Mouse (Mus musculus): ENCODE measurements around the gene Zfp511. TPM values are rescaled to one million over a fixed set of nuclear protein-coding genes. Genes with fewer than 3 reads are reported as not detected.

Zfp511 gene
- polyA plus RNA-seq, 1 experiment from 2014 or later, result 41.4 TPM

- Histone ChIP-seq H3K4me2 (peak within 1 kb of the TSS; percentile 59), H3K4me1 (replicated peaks) (peaks cover 14% of the 10 kb centered on the region; the same call in 1 of the 2 replicates), H3K27ac (no peak within 1 kb of the TSS), H3K4me3 (replicated peaks) (peak within 1 kb of the TSS; percentile 34), H3K27me3 (peaks cover 92% of the 10 kb centered on the region), H3K9me3 (no peaks in the 10 kb centered on the region), H3K36me3 (no peaks in the 10 kb centered on the region), H3K9ac (replicated peaks) (peak within 1 kb of the TSS; percentile 40)
- ATAC-seq (ENCODE audit: insufficient number of reproducible peaks, insufficient read depth, low FRiP score, low TSS enrichment, low read depth), result peak; percentile 24
- 1% methylated on average over 56 of the region's 56 CpGs for WGBS
These were observed 12.3 kb downstream of the Zfp511 start, which contains the start of gene Msx3 for GRCm38 (mm10) chr7:140048361-140049114. Gene Msx3, minus strand, starts transcription at chr7:140049089.

- H3K27me3 ChIP-seq, result peaks cover 89% of the 10 kb centered on the region
- peak overlapping the region; percentile 59 for H3K4me2 ChIP-seq
- peak overlapping the region; percentile 34 for H3K4me3 ChIP-seq (replicated peaks)
- H3K9ac ChIP-seq (replicated peaks), result peak overlapping the region; percentile 14; the same call in 1 of the 2 replicates
- no peaks in the 10 kb centered on the region for H3K36me3 ChIP-seq
- under 1% methylated on average over 34 of the region's 34 CpGs for WGBS
- H3K9me3 ChIP-seq, result no peaks in the 10 kb centered on the region
- peaks cover 14% of the 10 kb centered on the region; the same call in 1 of the 2 replicates for H3K4me1 ChIP-seq (replicated peaks)
- ATAC-seq (ENCODE audit: insufficient number of reproducible peaks, insufficient read depth, low FRiP score, low TSS enrichment, low read depth), result peak; percentile 54; the same call in 1 of the 2 replicates
- no peak overlapping the region for H3K27ac ChIP-seq
These were observed 13.0 kb downstream of the Zfp511 start for GRCm38 (mm10) chr7:140049115-140049689.

GRCm38 (mm10) chr7:140054124-140054523 lies 17.9 kb downstream of the Zfp511 start:
- no peaks in the 10 kb centered on the region for H3K36me3 ChIP-seq
- no peak overlapping the region for H3K4me2 ChIP-seq
- ATAC-seq (ENCODE audit: insufficient number of reproducible peaks, insufficient read depth, low FRiP score, low TSS enrichment, low read depth), result no peak
- no peak overlapping the region for H3K9ac ChIP-seq (replicated peaks)
- no peak overlapping the region for H3K27ac ChIP-seq
- WGBS, result 75% methylated on average over 4 of the region's 4 CpGs
- H3K27me3 ChIP-seq, result peaks cover 86% of the 10 kb centered on the region
- no peaks in the 10 kb centered on the region for H3K9me3 ChIP-seq
- H3K4me3 ChIP-seq (replicated peaks), result no peak overlapping the region
- H3K4me1 ChIP-seq (replicated peaks), result peaks cover 17% of the 10 kb centered on the region

GRCm38 (mm10) chr7:140057413-140058407 lies 21.5 kb downstream of the Zfp511 start:
- peaks cover 29% of the 10 kb centered on the region for H3K4me1 ChIP-seq (replicated peaks)
- H3K9me3 ChIP-seq, result no peaks in the 10 kb centered on the region
- no peaks in the 10 kb centered on the region for H3K36me3 ChIP-seq
- peaks cover 87% of the 10 kb centered on the region for H3K27me3 ChIP-seq
- peak overlapping the region; percentile 90 for H3K4me2 ChIP-seq
- no peak overlapping the region for H3K27ac ChIP-seq
- ATAC-seq (ENCODE audit: insufficient number of reproducible peaks, insufficient read depth, low FRiP score, low TSS enrichment, low read depth), result 0 out of 2 replicates have a peak, but pooled peaks have one; percentile 54
- WGBS, result 3% methylated on average over 53 of the region's 53 CpGs
- peak overlapping the region; percentile 49 for H3K4me3 ChIP-seq (replicated peaks)
- peak overlapping the region; percentile 69 for H3K9ac ChIP-seq (replicated peaks)

- Histone ChIP-seq H3K9ac (replicated peaks) (peak overlapping the region; percentile 69), H3K27me3 (peaks cover 90% of the 10 kb centered on the region), H3K4me2 (peak overlapping the region; percentile 90), H3K4me3 (replicated peaks) (peak overlapping the region; percentile 49), H3K27ac (no peak overlapping the region), H3K4me1 (replicated peaks) (peaks cover 29% of the 10 kb centered on the region), H3K9me3 (no peaks in the 10 kb centered on the region), H3K36me3 (no peaks in the 10 kb centered on the region)
- ATAC-seq (ENCODE audit: insufficient number of reproducible peaks, insufficient read depth, low FRiP score, low TSS enrichment, low read depth), result no peak
- 18% methylated on average over 7 of the region's 7 CpGs for WGBS
These were observed 22.3 kb downstream of the Zfp511 start for GRCm38 (mm10) chr7:140058528-140058927.

- ATAC-seq (ENCODE audit: insufficient number of reproducible peaks, insufficient read depth, low FRiP score, low TSS enrichment, low read depth), result no peak
- WGBS, result 42% methylated on average over 4 of the region's 4 CpGs
- Histone ChIP-seq H3K4me2 (no peak overlapping the region), H3K4me3 (replicated peaks) (no peak overlapping the region), H3K9ac (replicated peaks) (no peak overlapping the region), H3K27me3 (peaks cover 100% of the 10 kb centered on the region), H3K36me3 (no peaks in the 10 kb centered on the region), H3K9me3 (no peaks in the 10 kb centered on the region), H3K4me1 (replicated peaks) (peaks cover 29% of the 10 kb centered on the region), H3K27ac (no peak overlapping the region)
These were observed 23.4 kb downstream of the Zfp511 start for GRCm38 (mm10) chr7:140059601-140060000.

GRCm38 (mm10) chr7:140060936-140061831 lies 25.0 kb downstream of the Zfp511 start:
- H3K36me3 ChIP-seq, result no peaks in the 10 kb centered on the region
- 1% methylated on average over 47 of the region's 47 CpGs for WGBS
- peaks cover 98% of the 10 kb centered on the region for H3K27me3 ChIP-seq
- no peak overlapping the region for H3K27ac ChIP-seq
- H3K9me3 ChIP-seq, result no peaks in the 10 kb centered on the region
- peak overlapping the region; percentile 90 for H3K4me2 ChIP-seq
- H3K4me3 ChIP-seq (replicated peaks), result peak overlapping the region; percentile 45
- no peak for ATAC-seq (ENCODE audit: insufficient number of reproducible peaks, insufficient read depth, low FRiP score, low TSS enrichment, low read depth)
- peaks cover 29% of the 10 kb centered on the region for H3K4me1 ChIP-seq (replicated peaks)
- peak overlapping the region; percentile 53 for H3K9ac ChIP-seq (replicated peaks)

- peaks cover 29% of the 10 kb centered on the region for H3K4me1 ChIP-seq (replicated peaks)
These were observed 25.6 kb downstream of the Zfp511 start for GRCm38 (mm10) chr7:140061832-140062130.

GRCm38 (mm10) chr7:140062307-140062706 lies 26.1 kb downstream of the Zfp511 start:
- WGBS, result 21% methylated on average over 11 of the region's 11 CpGs
- H3K4me2 ChIP-seq, result 0 out of 2 replicates have a peak overlapping the region, but pooled peaks have one; percentile 90
- H3K9ac ChIP-seq (replicated peaks), result no peak overlapping the region
- peaks cover 29% of the 10 kb centered on the region for H3K4me1 ChIP-seq (replicated peaks)
- H3K36me3 ChIP-seq, result no peaks in the 10 kb centered on the region
- H3K27me3 ChIP-seq, result peaks cover 87% of the 10 kb centered on the region
- ATAC-seq (ENCODE audit: insufficient number of reproducible peaks, insufficient read depth, low FRiP score, low TSS enrichment, low read depth), result no peak
- H3K9me3 ChIP-seq, result no peaks in the 10 kb centered on the region
- H3K27ac ChIP-seq, result no peak overlapping the region
- no peak overlapping the region for H3K4me3 ChIP-seq (replicated peaks)

More at GRCm38 (mm10) chr7:140061832-140062130, 25.6 kb downstream of the Zfp511 start:
- H3K27ac ChIP-seq, result no peak overlapping the region
- H3K27me3 ChIP-seq, result peaks cover 92% of the 10 kb centered on the region
- no peaks in the 10 kb centered on the region for H3K9me3 ChIP-seq
- no peak overlapping the region for H3K9ac ChIP-seq (replicated peaks)
- WGBS, result 2% methylated on average over 6 of the region's 6 CpGs
- H3K4me2 ChIP-seq, result peak overlapping the region; percentile 90
- H3K36me3 ChIP-seq, result no peaks in the 10 kb centered on the region
- ATAC-seq (ENCODE audit: insufficient number of reproducible peaks, insufficient read depth, low FRiP score, low TSS enrichment, low read depth), result no peak
- H3K4me3 ChIP-seq (replicated peaks), result peak overlapping the region; percentile 45

GRCm38 (mm10) chr7:140063092-140063491 lies 26.9 kb downstream of the Zfp511 start:
- no peak for ATAC-seq (ENCODE audit: insufficient number of reproducible peaks, insufficient read depth, low FRiP score, low TSS enrichment, low read depth)
- no peak overlapping the region for H3K27ac ChIP-seq
- no peak overlapping the region for H3K4me3 ChIP-seq (replicated peaks)
- H3K4me1 ChIP-seq (replicated peaks), result peaks cover 24% of the 10 kb centered on the region
- H3K9me3 ChIP-seq, result no peaks in the 10 kb centered on the region
- no peak overlapping the region for H3K4me2 ChIP-seq
- H3K9ac ChIP-seq (replicated peaks), result no peak overlapping the region
- WGBS, result 16% methylated on average over 7 of the region's 7 CpGs
- no peaks in the 10 kb centered on the region for H3K36me3 ChIP-seq
- peaks cover 84% of the 10 kb centered on the region for H3K27me3 ChIP-seq

All from limb, embryonic 12.5 days (tissue).